Mouse (Mus musculus) ZHBTc4 (cell line): ENCODE results near the gene Ubiad1.

ENCODE experiments used
- DNase-seq: peaks from one replicate; pipeline ENCODE4 v3.0.0-alpha.2; 2011; ENCODE audit warnings: low read depth, low spot score

Ubiad1 gene

DNA sequence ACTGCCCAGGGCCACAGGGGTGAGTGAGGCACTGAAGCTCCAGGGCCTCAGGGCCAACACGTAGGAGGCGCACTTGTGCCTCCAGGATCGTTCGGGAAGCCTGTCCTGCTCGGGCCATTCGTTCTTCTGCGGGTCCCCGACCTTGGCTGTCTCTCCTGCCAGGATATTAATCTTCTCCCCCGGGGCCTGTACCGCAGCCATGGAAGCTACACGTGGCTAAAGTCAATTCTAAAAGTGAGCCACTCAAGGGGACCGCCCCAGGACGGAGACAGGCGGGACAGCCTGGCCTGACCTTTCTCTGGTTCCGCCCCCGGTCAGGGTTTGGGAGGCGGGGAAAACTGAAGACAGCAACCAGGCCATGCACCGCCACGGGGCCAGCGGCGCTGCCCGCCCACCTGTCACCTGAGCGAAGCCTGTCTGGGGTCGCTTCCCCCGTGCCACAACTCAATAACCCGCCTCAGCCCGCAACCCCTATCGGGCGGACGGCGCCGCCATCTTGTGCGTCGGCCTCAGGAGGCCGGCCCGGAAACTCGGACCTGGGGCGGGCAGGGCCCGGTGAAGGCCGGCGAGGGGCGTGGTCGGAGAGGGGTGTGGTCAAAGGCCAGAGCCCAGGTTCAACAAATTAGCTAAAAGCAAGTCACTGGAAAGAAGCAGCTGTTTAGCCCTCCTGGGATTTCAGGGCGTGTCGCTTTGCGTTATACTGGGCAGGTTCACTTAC lies at the start of gene Ubiad1:
TSS of gene Ubiad1 (minus strand) at position 522 of the 718 bp plus-strand sequence.
- peak; percentile 96 for DNase-seq

DNA sequence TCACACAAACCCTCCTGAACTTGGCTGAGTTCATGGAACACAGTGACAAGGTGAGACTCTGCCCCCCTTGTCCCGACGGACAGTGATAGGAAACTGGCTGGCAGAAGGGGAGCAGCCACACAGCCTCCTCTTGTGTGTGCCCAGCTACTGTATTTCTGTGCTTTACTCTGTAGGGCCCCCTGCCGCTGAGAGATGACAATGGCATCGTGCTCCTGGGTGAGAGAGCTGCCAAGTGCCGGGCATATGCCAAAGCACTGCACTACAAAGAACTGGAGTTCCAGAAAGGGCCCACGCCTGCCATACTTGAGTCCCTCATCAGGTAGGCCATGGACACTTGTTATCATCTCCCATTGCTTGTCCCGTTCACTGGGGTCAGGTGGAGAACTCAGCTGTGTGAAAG lies 46.9 kb upstream of the Ubiad1 start:
- no peak for DNase-seq

DNA sequence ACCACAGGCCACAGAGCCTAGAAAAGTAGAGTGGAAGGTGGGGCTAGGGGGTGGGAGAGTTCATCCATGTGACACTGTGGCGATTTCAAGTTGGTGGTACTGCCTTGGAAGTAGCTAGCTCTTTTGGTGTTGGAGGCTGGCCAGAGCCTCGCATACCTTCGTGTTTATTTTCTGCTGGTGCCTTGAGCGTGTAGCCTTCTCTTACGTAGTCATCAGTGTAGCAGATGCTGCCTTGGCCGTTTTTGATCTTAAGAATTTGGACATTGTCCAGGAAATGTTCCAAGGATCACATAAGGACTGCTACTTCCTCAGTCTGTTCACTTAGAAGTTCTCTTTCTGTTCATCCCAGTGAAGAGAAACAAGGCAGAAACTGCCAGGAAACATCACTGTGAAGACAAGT lies 45.9 kb upstream of the Ubiad1 start:
- DNase-seq: no peak

- DNase-seq: no peak
Observed at GRCm38 (mm10) chr4:148487841-148488240, 43.3 kb upstream of the Ubiad1 start.

- DNase-seq: no peak
Observed at GRCm38 (mm10) chr4:148484511-148484910, 39.9 kb upstream of the Ubiad1 start.

- DNase-seq: no peak
Observed at GRCm38 (mm10) chr4:148481557-148482168, 37.1 kb upstream of the Ubiad1 start.

DNA sequence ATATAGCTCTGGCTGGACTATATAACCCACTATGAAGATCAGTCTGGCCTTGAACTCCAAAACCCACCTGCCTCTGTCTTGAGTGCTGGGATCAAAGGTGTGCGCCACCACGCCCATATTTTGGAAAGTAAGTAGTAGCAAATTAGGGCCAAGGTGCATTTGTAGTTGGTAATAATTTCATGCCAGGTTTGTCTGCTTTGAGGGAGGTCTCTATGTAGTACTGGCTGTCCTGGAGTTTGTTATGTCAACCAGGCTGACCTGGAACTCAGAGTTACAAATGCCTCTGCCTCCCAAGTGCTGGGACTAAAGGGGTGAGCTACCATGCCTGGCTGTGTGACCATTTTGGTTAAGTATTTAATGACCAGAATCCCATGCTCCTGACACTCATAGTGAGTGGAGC lies 35.7 kb upstream of the Ubiad1 start:
- no peak for DNase-seq

GRCm38 (mm10) chr4:148473496-148473895 lies 28.9 kb upstream of the Ubiad1 start:
- no peak for DNase-seq

- no peak for DNase-seq
Observed at GRCm38 (mm10) chr4:148472436-148473174, 28.0 kb upstream of the Ubiad1 start.

GRCm38 (mm10) chr4:148471363-148471806 lies 26.8 kb upstream of the Ubiad1 start:
- DNase-seq: no peak

- no peak for DNase-seq
Observed at GRCm38 (mm10) chr4:148469487-148470252, 25.1 kb upstream of the Ubiad1 start.

DNA sequence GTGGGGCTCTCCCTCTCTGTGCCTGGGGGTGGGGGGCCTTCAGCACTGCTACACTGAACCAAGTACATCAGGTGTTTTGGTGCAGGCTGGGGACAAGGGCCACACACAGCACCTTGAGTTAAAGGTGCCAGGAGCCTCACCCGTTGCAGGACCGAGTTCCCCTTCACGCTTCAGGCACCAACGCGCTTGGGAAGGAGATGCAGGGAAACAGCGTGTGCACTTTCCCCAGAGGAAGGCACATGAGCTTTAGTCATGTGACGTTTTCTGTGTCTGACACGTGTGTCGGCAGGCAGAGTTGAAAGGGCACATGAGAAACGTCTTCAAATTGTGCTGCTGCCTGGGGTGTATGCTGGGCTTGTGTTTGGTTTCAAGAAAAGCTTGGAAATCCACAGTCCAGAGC lies 23.8 kb upstream of the Ubiad1 start:
- peak; percentile 39 for DNase-seq

DNA sequence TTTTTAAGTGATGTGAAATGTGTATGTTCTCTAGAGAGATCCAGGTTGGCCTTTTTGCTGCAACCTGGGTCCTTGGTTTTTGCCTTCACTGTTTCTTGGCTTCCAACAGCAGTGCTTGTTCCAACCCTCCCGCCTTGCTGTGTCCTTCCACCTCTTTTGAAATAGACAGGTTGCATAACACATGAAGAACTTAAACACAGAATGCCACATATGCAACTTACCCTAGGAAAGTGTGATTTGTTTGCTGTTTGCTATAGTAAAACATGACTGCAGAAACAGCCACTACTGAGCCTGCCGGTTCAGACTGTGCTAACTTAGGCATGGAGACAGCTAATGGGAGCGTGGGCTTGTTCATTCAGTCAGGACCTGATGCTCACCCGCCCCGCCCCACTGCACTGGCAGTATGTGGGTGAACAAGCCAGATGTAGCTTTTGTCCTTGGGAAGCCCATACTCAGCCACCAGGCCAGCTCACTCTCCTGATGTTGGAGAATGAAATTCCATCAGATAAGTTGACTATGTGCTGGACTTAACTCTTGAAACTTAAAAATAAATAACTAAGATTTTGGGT lies 22.0 kb upstream of the Ubiad1 start:
- no peak for DNase-seq

DNA sequence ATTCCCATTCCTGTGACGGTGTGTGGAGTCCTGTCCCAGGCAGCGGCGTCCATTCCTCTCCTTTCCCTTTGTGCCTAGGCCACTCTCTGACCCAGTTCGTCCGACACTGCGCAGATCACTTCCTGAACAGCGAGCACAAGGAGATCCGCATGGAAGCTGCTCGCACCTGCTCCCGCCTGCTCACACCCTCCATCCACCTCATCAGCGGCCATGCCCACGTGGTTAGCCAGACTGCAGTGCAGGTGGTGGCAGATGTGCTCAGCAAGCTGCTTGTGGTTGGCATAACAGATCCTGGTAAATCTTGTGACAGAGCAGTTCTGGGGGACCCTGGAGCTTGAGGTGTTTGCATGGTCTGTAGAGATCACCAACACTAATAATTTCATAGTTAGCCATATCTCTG lies 20.3 kb upstream of the Ubiad1 start:
- no peak for DNase-seq

- DNase-seq: no peak
Observed at GRCm38 (mm10) chr4:148464301-148464700, 19.7 kb upstream of the Ubiad1 start.

GRCm38 (mm10) chr4:148463208-148463960 lies 18.8 kb upstream of the Ubiad1 start:
- DNase-seq: peak; percentile 58

DNA sequence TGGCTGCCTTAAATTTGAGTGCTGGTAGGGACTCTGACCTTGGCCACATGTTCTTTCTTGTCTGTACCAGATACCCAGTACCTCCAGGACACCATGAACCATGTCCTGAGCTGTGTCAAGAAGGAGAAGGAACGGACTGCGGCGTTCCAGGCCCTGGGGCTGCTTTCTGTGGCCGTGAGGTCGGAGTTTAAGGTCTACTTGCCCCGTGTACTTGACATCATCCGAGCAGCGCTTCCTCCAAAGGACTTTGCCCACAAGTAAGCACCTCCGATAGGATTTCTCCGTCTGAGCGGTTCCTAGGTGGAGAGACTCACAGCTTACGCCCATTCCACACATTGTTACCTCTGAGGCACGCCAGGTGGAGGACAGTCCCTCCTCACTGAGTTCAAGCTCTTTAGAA lies 18.1 kb upstream of the Ubiad1 start:
- DNase-seq: no peak

DNA sequence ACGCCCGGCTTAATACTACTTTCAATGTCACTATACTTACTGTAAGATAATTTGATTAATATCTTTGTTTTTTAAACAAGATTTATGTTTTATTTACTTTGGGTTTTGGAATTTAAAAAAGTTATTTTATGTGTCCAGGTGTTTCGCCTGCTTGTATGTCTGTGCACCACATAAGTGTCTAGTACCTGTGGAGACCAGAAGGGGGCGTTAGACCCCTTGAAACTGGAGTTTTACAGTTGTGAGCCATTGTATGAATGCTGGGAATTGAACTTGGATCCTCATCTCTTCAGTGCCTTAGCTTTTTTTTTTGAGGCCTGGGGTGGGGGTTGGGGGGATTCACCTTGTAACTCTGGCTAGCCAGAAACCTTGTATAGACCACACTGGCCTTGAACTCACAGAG lies 17.2 kb upstream of the Ubiad1 start:
- peak; percentile 75 for DNase-seq

- DNase-seq: no peak
Observed at GRCm38 (mm10) chr4:148460656-148461284, 16.2 kb upstream of the Ubiad1 start.

DNA sequence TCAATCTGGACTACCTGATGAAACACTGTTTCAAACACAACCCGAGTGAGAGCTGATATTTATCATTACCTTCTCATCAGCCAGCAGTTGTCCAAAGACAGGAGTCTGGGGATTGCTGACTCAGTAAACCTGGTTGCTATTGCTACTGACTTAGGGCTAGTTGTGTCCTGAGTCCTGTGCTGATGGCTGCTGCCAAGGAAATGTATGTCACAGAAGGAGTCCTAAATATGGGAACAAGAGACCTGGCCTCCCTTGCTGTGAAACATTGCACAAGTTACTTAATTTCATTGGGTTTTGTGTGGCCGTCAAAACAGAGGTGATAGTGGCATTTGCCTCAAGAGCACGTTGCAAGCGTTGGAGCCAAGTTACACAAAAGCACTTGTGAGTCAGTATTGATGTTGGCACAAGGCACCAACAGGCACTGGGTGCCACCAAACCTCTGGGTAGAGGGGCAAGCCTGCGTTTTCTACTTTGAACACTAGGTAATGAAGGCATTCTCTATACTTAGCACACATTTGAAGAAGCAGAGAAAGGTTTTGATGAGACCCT lies 11.0 kb upstream of the Ubiad1 start:
- DNase-seq: no peak
